Mouse (Mus musculus) cortical plate, adult 2 months (tissue): ENCODE measurements around the gene Olfr1258.

Experiments used
- CTCF ChIP-seq: fragments of 200-500 bp; IDR thresholded peaks from 2 replicates; pipeline ENCODE4 v1.5.1; 2011; ENCODE audit warnings: mild to moderate bottlenecking, control low read depth, low read length; ENCODE audit not compliant: insufficient read depth; ENCODE audit errors: extremely low read depth
- POLR2A ChIP-seq: fragments of 200-500 bp; IDR thresholded peaks from 2 replicates; pipeline ENCODE4 v1.6.1; 2011; ENCODE audit warnings: mild to moderate bottlenecking, low read length, control low read depth; ENCODE audit not compliant: insufficient read depth; ENCODE audit errors: extremely low read depth

DNA sequence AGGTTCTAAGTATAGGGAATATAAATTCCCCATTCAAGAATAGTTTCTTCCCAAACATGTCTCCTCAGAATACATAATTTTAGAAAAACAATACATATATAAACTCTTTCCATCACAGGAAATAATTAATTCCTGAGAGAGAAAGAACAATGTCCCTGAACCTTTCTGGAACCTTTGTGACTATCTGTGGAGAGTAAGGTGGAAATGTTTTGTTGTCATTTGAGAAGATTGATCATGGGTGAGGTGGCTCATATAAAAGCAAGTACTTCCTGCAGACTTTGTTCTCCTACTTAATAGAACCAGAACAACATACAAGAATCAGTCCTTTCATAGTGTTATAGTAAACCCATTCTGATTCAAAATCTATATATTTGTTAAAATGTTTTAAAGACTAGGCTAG, at the start of gene Olfr1258:
- TF ChIP-seq CTCF, result no peak
- no peak for TF ChIP-seq POLR2A
